Mouse (Mus musculus) thymus, adult 2 months (tissue): Measurements from ENCODE around the gene Hspg2. TPM values are rescaled to one million over a fixed set of nuclear protein-coding genes. Genes with fewer than 3 reads are reported as not detected.

Source experiments
- DNase-seq: peaks from one replicate; pipeline ENCODE4 v3.0.0; 2021
- H3K27ac ChIP-seq: fragments of 200-500 bp; 2 replicates; pipeline ENCODE4 v1.5.1; 2012; ENCODE audit warnings: low read length, control low read depth; ENCODE audit not compliant: control insufficient read depth, insufficient read depth
- H3K27me3 ChIP-seq: fragments of 200-500 bp; 2 replicates; pipeline ENCODE4 v1.6.1; 2012; ENCODE audit warnings: mild to moderate bottlenecking, low read length, moderate library complexity, mixed read lengths; ENCODE audit not compliant: control insufficient read depth, insufficient read depth
- H3K36me3 ChIP-seq: fragments of 200-500 bp; 2 replicates; pipeline ENCODE4 v1.6.1; 2012; ENCODE audit warnings: mild to moderate bottlenecking, low read length, moderate library complexity; ENCODE audit not compliant: control insufficient read depth, insufficient read depth
- H3K4me1 ChIP-seq: fragments of 200-500 bp; replicated peaks from 2 replicates; pipeline ENCODE4 v1.6.1; 2012; ENCODE audit warnings: low read length; ENCODE audit not compliant: control insufficient read depth, insufficient read depth
- H3K4me3 ChIP-seq: fragments of 200-500 bp; 2 replicates; pipeline ENCODE4 v1.5.1; 2012; ENCODE audit warnings: mild to moderate bottlenecking, low read length, control low read depth, moderate library complexity; ENCODE audit not compliant: control insufficient read depth, insufficient read depth
- CTCF ChIP-seq: fragments of 200-500 bp; IDR thresholded peaks from 2 replicates; pipeline ENCODE4 v1.5.1; 2012; ENCODE audit warnings: mild to moderate bottlenecking, control low read depth, low read length, moderate library complexity, borderline replicate concordance; ENCODE audit not compliant: control insufficient read depth, poor library complexity, insufficient read depth; ENCODE audit errors: extremely low read depth
- POLR2A ChIP-seq: fragments of 200-500 bp; IDR thresholded peaks from 2 replicates; pipeline ENCODE4 v1.6.1; 2012; ENCODE audit warnings: mild to moderate bottlenecking, low read length, control low read depth, moderate library complexity; ENCODE audit not compliant: control insufficient read depth, poor library complexity, insufficient read depth; ENCODE audit errors: extremely low read depth
- WGBS: fragments of 180-500 bp; shearing (Covaris S2); methylation state at CpG from one replicate; pipeline ENCODE4 v1.1.7; 2018; 5-methylcytosine and 5-hydroxymethylcytosine counted together
- polyA plus RNA-seq: library from polyadenylated mRNA; depleted of rRNA; stranded (reverse); fragments of >200 nt; gene quantifications from 2 replicates; pipeline ENCODE4 v1.2.3, GENCODE M21; 2012

Hspg2 gene
- polyA plus RNA-seq, 1 experiment = 21.6 TPM

GRCm38 (mm10) chr4:137494751-137495500 is 26.4 kb downstream of the Hspg2 start:
- Histone ChIP-seq H3K27ac (no peak overlapping the region), H3K36me3 (no peaks in the 10 kb centered on the region), H3K4me3 (no peak overlapping the region), H3K4me1 (peaks cover 12% of the 10 kb centered on the region; the same call in 1 of the 2 replicates), H3K27me3 (no peaks in the 10 kb centered on the region)
- no peak for TF ChIP-seq CTCF
- TF ChIP-seq POLR2A = no peak
- 77% methylated on average over 19 of the region's 19 CpGs for WGBS
- DNase-seq = no peak

- WGBS = 84% methylated on average over 6 of the region's 6 CpGs
- H3K27me3 ChIP-seq = no peaks in the 10 kb centered on the region
Observed at GRCm38 (mm10) chr4:137495501-137496100, 27.0 kb downstream of the Hspg2 start.

GRCm38 (mm10) chr4:137497367-137497766 is 28.8 kb downstream of the Hspg2 start:
- WGBS = 94% methylated on average over 5 of the region's 5 CpGs
- no peak for DNase-seq
- TF ChIP-seq CTCF = no peak
- TF ChIP-seq POLR2A = no peak
- no peaks in the 10 kb centered on the region for H3K36me3 ChIP-seq
- H3K27ac ChIP-seq = no peak overlapping the region
- H3K4me3 ChIP-seq = no peak overlapping the region
- H3K4me1 ChIP-seq = peaks cover 12% of the 10 kb centered on the region; the same call in 1 of the 2 replicates
- H3K27me3 ChIP-seq = no peaks in the 10 kb centered on the region

More at GRCm38 (mm10) chr4:137495501-137496100, 27.0 kb downstream of the Hspg2 start:
- DNase-seq = no peak
- Histone ChIP-seq H3K36me3 (no peaks in the 10 kb centered on the region), H3K27ac (no peak overlapping the region), H3K4me1 (peaks cover 12% of the 10 kb centered on the region; the same call in 1 of the 2 replicates), H3K4me3 (no peak overlapping the region)
- TF ChIP-seq CTCF (no peak), POLR2A (no peak)

- peaks cover 13% of the 10 kb centered on the region for H3K4me1 ChIP-seq
- no peak overlapping the region for H3K27ac ChIP-seq
- H3K27me3 ChIP-seq = no peaks in the 10 kb centered on the region
- 65% methylated on average over 9 of the region's 9 CpGs for WGBS
- H3K36me3 ChIP-seq = no peaks in the 10 kb centered on the region
- H3K4me3 ChIP-seq = no peak overlapping the region
- no peak for DNase-seq
- TF ChIP-seq CTCF = no peak
- no peak for TF ChIP-seq POLR2A
Observed at GRCm38 (mm10) chr4:137497892-137498722, 29.5 kb downstream of the Hspg2 start.

GRCm38 (mm10) chr4:137498882-137499583 is 30.5 kb downstream of the Hspg2 start:
- Histone ChIP-seq H3K36me3 (no peaks in the 10 kb centered on the region), H3K4me3 (no peak overlapping the region), H3K4me1 (peaks cover 22% of the 10 kb centered on the region), H3K27me3 (no peaks in the 10 kb centered on the region), H3K27ac (no peak overlapping the region)
- DNase-seq = no peak
- WGBS = 93% methylated on average over 9 of the region's 9 CpGs
- TF ChIP-seq CTCF (no peak), POLR2A (no peak)

GRCm38 (mm10) chr4:137500149-137500548 is 31.6 kb downstream of the Hspg2 start:
- TF ChIP-seq CTCF = no peak
- TF ChIP-seq POLR2A = no peak
- no peak for DNase-seq
- Histone ChIP-seq H3K36me3 (no peaks in the 10 kb centered on the region), H3K4me1 (peaks cover 22% of the 10 kb centered on the region), H3K27ac (no peak overlapping the region), H3K4me3 (no peak overlapping the region), H3K27me3 (no peaks in the 10 kb centered on the region)
- WGBS = 93% methylated on average over 12 of the region's 12 CpGs
